Mouse (Mus musculus) heart, embryonic 10.5 days (tissue): ENCODE measurements around the gene Diras2. TPM values are rescaled to one million over a fixed set of nuclear protein-coding genes. Genes with fewer than 3 reads are reported as not detected.

ENCODE experiments used
- DNase-seq: peaks from one replicate; pipeline ENCODE4 v3.0.0-alpha.2; 2017; ENCODE audit warnings: low spot score
- H3K27ac ChIP-seq: fragments of 300-500 bp; sonication (generic); 2 replicates; pipeline ENCODE4 v1.5.1; 2016; ENCODE audit warnings: mild to moderate bottlenecking
- H3K27me3 ChIP-seq: fragments of 300-500 bp; sonication (generic); 2 replicates; pipeline ENCODE4 v1.6.1; 2016; ENCODE audit warnings: mild to moderate bottlenecking; ENCODE audit not compliant: poor library complexity, insufficient read depth, severe bottlenecking
- H3K36me3 ChIP-seq: fragments of 300-500 bp; sonication (generic); 2 replicates; pipeline ENCODE4 v1.6.1; 2016; ENCODE audit warnings: mild to moderate bottlenecking, moderate library complexity
- H3K4me1 ChIP-seq: fragments of 300-500 bp; sonication (generic); 2 replicates; pipeline ENCODE4 v1.6.1; 2016; ENCODE audit warnings: mild to moderate bottlenecking
- H3K4me3 ChIP-seq: fragments of 300-500 bp; sonication (generic); 2 replicates; pipeline ENCODE4 v1.5.1; 2016; ENCODE audit warnings: mild to moderate bottlenecking, moderate library complexity
- H3K9me3 ChIP-seq: fragments of 300-500 bp; sonication (generic); 2 replicates; pipeline ENCODE4 v1.6.1; 2016; ENCODE audit warnings: mild to moderate bottlenecking, moderate library complexity
- WGBS: fragments of 180-500 bp; shearing (Covaris S2); methylation state at CpG from one replicate; pipeline ENCODE4 v1.1.7; 2016; 5-methylcytosine and 5-hydroxymethylcytosine counted together
- polyA plus RNA-seq: library from polyadenylated mRNA; unstranded; fragments of >200 nt; fragmentation: Nextera tagmentation; extraction: Ambion mirVana; gene quantifications from 2 replicates; pipeline ENCODE4 v1.2.1, GENCODE M21; 2016

Gene Diras2
- polyA plus RNA-seq: 1.0 and 1.1 TPM in 2 replicates

DNA sequence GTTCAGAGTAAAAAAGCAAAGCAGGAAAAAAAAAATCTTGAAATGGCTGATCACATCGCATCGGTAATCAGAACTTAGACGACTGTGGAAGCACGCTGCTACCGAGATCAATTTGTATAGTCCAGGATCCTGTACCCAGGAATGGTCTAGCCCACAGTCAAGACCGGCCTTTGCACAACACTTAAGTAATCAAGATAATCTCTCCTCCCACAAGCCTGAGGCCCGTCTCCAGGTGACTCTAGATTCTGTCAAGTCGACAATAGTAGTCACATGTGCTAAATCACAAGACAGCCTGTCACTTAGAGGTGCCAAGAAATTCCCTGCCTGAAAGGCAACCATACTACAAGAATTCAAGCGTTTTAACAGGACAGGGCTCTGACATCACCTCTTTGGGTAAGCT, at the start of gene Diras2:
Gene Diras2 (minus strand): TSS at position 159 of the 400 bp plus-strand sequence.
- Histone ChIP-seq H3K9me3 (no peaks in the 10 kb centered on the region), H3K4me3 (peak within 1 kb of the TSS; percentile 71), H3K36me3 (no peaks in the 10 kb centered on the region), H3K27ac (peak within 1 kb of the TSS; percentile 83), H3K4me1 (peaks cover 26% of the 10 kb centered on the region), H3K27me3 (peaks cover 35% of the 10 kb centered on the region)
- DNase-seq: no peak
- 37% methylated on average over 9 of the region's 9 CpGs for WGBS

DNA sequence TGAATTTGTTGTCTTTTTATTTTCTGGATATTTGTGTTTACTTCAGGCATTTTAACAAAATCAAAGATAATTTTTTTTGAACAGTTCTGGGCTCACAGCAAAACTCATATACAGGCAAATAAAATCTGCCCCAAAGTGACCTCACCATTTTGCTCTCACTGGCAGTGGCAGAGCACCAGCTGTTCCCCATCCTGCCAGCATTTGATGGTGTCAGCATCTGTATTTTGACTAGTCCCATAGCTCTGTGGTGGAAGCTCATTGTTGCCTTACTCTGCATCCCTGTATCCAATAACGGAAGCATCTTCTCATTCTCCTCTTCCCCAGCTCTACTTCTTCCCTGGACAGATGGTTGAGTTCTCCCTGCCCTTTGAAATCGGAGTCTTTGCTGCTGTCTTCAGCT, 47.7 kb upstream of the Diras2 start:
- 76% methylated on average over 2 of the region's 2 CpGs for WGBS
- Histone ChIP-seq H3K27ac (0 out of 2 replicates have a peak overlapping the region, but pooled peaks have one; percentile 16), H3K4me1 (peaks cover 42% of the 10 kb centered on the region), H3K9me3 (no peaks in the 10 kb centered on the region), H3K4me3 (no peak overlapping the region), H3K27me3 (0 out of 2 replicates have a peak, but pooled peaks cover 6% of the 10 kb centered on the region), H3K36me3 (no peaks in the 10 kb centered on the region)
- no peak for DNase-seq

DNA sequence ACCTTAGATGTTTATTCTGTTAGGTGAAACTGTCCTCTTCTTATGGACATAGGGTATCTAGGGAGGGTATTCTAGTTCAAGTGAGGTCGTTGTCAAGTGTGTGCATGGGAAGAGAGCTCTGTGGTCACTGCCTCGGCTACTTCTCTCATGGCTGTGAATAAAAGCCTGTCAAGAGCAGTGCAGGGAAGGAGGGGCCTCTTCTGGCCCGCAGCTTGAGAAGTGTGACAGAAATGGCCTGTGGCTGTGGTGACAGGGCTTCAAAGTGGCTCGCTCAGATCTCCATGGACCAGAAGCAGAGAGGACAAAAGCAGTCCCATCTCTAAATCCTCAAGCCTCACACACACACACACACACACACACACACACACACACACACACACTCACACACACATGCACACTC, 46.9 kb upstream of the Diras2 start:
- Histone ChIP-seq H3K36me3 (no peaks in the 10 kb centered on the region), H3K4me1 (peaks cover 42% of the 10 kb centered on the region), H3K4me3 (no peak overlapping the region), H3K27me3 (0 out of 2 replicates have a peak, but pooled peaks cover 6% of the 10 kb centered on the region), H3K27ac (peak overlapping the region; percentile 72), H3K9me3 (no peaks in the 10 kb centered on the region)
- WGBS: 10% methylated on average over 4 of the region's 4 CpGs
- peak; percentile 89 for DNase-seq

DNA sequence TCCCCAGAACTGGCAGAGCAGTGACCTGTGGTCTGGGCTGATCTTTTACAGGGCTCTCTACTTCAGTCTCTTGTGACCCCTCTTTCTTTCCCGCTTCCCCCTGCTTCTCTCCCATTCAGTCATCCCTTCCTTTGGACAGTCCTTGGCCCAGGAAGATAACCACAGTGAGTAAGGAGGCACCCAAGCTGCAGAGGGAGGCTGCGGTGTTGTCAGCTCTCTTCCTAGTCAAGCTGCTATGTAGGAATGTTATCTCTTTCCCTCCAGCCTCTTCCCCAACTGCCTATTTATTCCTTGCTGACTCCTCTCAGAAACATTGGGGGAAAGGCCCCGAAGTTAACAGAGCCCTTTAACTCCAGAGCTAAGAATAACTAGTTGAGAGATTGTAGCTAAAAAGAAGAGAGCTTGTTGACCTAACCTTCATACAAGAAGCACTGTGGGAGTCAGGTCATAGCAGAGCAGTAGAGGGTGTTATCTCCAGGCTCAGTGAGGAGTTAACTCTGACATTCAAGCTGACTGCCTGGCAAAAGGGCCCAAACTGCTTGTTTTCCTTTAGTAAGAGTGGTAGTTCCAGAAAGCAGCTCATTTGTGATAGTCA, 46.3 kb upstream of the Diras2 start:
- 10% methylated on average over 3 of the region's 3 CpGs for whole genome bisulfite sequencing
- Histone ChIP-seq H3K9me3 (no peaks in the 10 kb centered on the region), H3K4me1 (peaks cover 42% of the 10 kb centered on the region), H3K27ac (peak overlapping the region; percentile 72), H3K27me3 (0 out of 2 replicates have a peak, but pooled peaks cover 1% of the 10 kb centered on the region), H3K36me3 (no peaks in the 10 kb centered on the region), H3K4me3 (no peak overlapping the region)
- no peak for DNase-seq

DNA sequence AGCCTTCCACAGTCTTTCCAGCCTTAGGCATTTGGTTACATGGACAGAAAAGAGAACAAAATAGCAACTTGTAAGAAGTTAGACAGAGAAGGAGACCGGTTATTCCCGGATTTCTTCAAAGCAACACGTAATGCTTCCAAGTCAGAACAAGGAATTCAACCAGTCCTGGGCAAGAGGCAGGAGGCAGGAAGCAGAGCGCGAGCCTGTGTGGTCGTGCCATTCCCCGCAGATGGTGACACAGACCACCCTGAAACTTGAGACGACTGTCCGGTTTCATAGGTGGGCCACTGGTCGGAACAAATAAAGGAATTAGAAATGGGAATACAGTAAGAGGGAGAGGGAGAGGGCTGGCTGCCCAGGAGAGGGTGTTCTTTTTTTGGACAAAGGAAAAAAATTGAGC, 45.8 kb upstream of the Diras2 start:
- Histone ChIP-seq H3K27ac (peak overlapping the region; percentile 72), H3K4me3 (peak overlapping the region; percentile 35; the same call in 1 of the 2 replicates), H3K9me3 (no peaks in the 10 kb centered on the region), H3K36me3 (no peaks in the 10 kb centered on the region), H3K27me3 (no peaks in the 10 kb centered on the region), H3K4me1 (peaks cover 46% of the 10 kb centered on the region)
- 38% methylated on average over 10 of the region's 10 CpGs for WGBS
- DNase-seq: no peak

DNA sequence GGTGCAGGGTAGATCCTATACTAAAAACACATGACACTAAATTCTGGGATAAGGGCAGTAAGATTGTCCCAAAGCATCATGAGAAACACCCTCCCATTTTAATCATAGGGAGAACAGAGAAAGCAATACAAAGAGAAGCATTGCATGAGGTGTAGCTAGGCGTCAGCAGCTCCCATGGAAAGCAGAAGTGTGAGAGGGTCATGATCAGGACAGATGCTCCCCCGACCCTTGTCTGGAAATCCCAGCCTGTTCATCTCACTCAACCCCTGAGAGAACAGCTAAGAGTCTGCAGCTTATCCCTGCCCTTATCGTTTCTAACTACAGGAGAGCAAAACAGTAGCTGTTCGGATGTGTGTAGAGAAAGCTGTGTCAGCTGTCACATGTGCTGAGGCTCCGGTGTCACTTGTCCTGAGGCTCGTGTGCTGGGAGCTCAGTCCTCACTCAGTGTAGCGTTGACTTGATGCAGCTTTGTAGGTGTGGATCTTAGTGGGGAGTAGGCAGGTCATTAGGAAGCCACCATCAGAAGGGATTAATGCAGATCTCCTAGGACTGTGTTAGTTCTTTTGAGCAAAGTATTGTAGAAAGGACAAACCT, 45.0 kb upstream of the Diras2 start:
- peak overlapping the region; percentile 72 for H3K27ac ChIP-seq
- 23% methylated on average over 7 of the region's 7 CpGs for WGBS

DNA sequence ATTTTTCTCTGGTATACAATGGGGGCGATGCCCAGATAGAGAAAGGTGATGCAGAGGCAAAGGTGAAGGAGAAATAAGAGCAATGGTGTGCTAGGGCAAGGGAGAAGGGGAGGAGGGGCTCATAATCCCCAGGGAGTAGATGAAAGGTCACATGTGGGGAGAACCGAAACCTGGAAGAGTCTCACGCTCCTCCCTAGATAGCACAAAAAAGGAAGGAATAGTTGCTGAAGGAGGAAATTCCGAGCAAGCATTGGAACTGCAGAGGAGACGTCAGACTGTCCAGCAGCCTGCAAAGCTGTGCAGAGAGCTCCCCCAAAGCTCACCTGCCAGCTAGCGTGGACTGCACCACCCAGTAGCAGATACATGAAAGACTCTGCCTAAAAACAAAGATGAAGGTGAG, 44.4 kb upstream of the Diras2 start:
- Histone ChIP-seq H3K9me3 (no peaks in the 10 kb centered on the region), H3K4me1 (peaks cover 47% of the 10 kb centered on the region)
- WGBS: 72% methylated on average over 6 of the region's 6 CpGs

More for the DNA sequence above, 45.0 kb upstream of the Diras2 start:
- no peak for DNase-seq
- no peaks in the 10 kb centered on the region for H3K9me3 ChIP-seq
- H3K4me1 ChIP-seq: peaks cover 47% of the 10 kb centered on the region
- no peak overlapping the region for H3K4me3 ChIP-seq
- H3K27me3 ChIP-seq: no peaks in the 10 kb centered on the region
- H3K36me3 ChIP-seq: no peaks in the 10 kb centered on the region

DNA sequence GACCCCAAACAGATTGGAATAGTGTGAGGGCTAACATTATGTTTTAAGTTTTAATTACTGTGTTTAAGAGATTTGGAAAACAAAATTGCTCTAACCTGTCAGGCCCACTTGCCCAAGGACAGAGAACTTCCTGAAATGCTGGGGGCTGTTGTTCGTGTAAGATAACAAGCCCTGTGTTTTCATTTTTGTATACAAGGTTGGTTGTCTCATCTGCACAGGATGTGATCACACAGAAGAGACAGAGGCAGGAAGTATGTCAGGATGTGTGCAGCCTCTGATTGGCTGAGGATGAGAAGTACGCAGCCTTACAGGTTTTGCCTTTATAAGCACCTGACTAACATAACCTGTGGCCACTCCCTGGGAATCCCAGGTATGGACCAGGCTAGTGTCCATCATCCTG, 43.2 kb upstream of the Diras2 start:
- Histone ChIP-seq H3K9me3 (no peaks in the 10 kb centered on the region), H3K36me3 (no peaks in the 10 kb centered on the region), H3K27me3 (no peaks in the 10 kb centered on the region; the same call in 1 of the 2 replicates), H3K27ac (no peak overlapping the region), H3K4me1 (peaks cover 45% of the 10 kb centered on the region), H3K4me3 (no peak overlapping the region)
- DNase-seq: no peak
- 70% methylated on average over 2 of the region's 2 CpGs for WGBS

More for the DNA sequence above, 44.4 kb upstream of the Diras2 start:
- H3K27ac ChIP-seq: 0 out of 2 replicates have a peak overlapping the region, but pooled peaks have one; percentile 12
- no peaks in the 10 kb centered on the region for H3K36me3 ChIP-seq
- no peak overlapping the region for H3K4me3 ChIP-seq
- no peaks in the 10 kb centered on the region; the same call in 1 of the 2 replicates for H3K27me3 ChIP-seq
- DNase-seq: no peak

DNA sequence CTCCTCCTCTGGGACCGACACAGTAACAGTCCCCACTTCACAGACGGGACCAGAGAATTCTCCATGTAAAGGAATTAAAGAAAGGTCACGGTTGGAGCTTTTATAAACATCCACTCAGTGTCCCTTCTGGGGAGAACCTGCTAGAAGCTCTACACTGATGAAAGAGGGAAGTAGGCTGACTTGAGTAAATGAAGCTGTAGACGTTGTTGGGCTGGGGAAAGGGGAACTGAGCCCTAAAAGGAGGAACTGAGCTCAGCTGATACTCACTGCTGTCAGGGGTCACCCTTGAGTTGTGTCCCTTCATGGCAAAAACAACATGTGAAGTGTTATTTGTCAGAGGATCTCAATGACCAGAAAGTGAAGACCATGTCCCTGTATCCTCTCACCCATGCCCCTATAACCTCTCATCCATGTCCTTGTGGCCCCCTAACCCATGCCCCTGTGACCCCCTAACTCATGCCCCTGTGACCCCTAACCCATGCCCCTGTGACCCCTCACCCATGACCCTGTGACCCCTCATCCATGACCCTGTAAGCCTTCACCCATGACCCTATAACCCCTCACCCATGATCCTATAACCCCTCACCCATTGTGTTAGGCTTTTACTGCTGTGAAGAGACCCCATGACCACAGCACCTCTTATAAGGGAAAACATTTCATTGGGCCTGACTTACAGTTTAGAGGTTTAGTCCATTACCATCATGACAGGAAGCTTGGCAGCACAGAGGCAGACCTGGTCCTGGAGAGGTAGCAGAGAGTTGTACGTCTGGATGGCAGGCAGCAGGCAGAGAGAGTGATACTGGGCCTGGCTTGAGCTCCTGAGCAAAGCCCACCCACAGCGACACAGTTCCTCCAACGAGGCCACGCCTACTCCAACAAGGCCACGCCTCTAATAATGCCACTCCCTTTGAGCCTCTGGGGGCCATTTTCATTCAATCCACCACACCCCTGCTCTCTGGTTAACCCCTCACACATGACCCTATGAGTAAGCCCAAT, 41.7 kb upstream of the Diras2 start:
- Histone ChIP-seq H3K4me1 (peaks cover 32% of the 10 kb centered on the region), H3K9me3 (no peaks in the 10 kb centered on the region), H3K4me3 (no peak overlapping the region), H3K27ac (no peak overlapping the region), H3K27me3 (no peaks in the 10 kb centered on the region; the same call in 1 of the 2 replicates), H3K36me3 (no peaks in the 10 kb centered on the region)
- no peak for DNase-seq
- WGBS: 76% methylated on average over 9 of the region's 9 CpGs

DNA sequence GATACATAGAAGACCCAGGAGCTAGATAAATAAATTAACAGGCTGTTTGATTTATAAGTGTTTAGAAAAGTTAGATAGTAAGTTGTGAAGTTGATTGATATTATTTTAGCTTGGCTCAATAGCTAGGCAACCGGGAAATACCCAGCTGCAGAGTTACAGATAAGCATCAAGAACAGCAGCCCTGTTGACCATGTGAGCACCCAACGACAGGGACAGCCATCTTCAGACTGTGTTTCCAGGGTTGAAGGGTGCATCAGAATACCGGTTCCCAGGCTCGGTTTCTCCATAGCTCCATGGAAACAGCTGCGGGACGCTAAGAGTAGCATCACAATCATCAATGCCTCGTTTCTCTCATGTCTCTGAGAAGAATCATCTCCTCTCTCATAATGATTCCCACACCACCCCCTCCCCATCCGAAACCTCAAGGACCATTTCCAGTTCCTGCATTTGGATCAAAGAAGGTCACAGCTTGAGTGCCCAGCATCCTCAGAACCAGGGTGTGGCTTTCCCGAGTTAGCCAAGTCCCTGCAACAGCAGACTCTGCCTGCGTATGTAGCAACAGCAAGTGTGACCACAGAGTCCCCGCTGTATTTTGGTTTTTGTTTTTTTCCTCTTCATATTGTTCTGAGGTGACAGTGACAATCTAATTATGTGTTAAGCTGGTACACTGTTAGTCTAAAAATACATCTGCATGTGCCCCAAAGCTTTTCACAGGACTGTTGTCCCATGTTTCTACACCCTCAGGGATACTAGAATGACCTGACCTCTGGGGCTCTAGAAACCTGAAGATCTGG, 40.7 kb upstream of the Diras2 start:
- Histone ChIP-seq H3K27ac (no peak overlapping the region), H3K27me3 (peaks cover 2% of the 10 kb centered on the region; the same call in 1 of the 2 replicates), H3K4me3 (no peak overlapping the region), H3K36me3 (no peaks in the 10 kb centered on the region), H3K4me1 (peaks cover 23% of the 10 kb centered on the region), H3K9me3 (no peaks in the 10 kb centered on the region)
- WGBS: 72% methylated on average over 11 of the region's 11 CpGs
- DNase-seq: no peak

DNA sequence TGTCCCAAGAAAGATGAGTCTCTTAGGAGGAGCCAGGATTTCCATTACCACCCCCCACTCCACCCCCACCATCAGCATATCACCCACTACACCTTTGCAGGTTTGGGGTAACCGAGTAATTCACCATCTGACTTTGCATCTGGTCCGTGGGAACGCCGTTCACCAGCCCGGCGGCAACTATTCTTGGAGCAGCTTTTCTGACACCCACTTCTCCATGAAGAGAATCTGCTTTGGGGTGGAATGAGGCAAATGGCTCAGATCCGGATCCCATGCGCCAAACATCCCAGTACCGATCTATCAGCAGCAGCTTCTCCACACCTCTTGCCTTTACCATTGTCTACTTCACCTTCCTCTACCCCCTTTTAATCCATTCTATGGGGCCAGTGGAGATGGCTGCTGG, 39.2 kb upstream of the Diras2 start:
- Histone ChIP-seq H3K27me3 (peaks cover 5% of the 10 kb centered on the region; the same call in 1 of the 2 replicates), H3K9me3 (no peaks in the 10 kb centered on the region), H3K27ac (no peak overlapping the region), H3K4me3 (no peak overlapping the region), H3K4me1 (peaks cover 8% of the 10 kb centered on the region), H3K36me3 (no peaks in the 10 kb centered on the region)
- WGBS: 88% methylated on average over 9 of the region's 9 CpGs
- DNase-seq: no peak

DNA sequence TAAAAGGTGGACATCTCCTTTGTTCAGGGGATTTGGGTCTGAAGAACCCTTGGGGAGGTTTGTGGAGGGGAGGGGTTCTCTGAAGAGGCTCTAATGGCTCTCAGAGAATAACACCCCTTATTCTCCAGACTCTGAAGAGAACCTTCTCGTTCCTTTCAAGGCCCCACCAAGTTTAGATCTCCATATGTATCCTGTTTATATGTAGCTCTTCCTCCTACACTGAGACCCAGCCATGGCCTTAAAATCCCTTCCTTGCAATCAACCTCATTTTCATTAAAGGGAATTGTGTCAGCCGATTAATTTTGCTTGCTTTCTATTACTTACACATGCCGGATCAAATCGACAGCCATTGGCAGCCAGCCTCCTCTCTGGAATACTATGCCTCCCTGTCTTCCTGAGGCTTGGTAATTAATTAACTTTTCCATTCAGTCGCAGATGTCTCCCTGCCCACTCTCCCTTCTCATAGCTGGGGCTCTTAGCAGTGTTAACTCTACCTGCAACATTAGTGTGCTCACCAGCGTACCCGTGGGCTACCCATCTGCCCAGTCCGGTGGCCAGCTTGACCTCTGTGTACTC, 38.2 kb upstream of the Diras2 start:
- Histone ChIP-seq H3K36me3 (no peaks in the 10 kb centered on the region), H3K4me1 (0 out of 2 replicates have a peak, but pooled peaks cover 4% of the 10 kb centered on the region), H3K27ac (no peak overlapping the region), H3K9me3 (no peaks in the 10 kb centered on the region), H3K4me3 (no peak overlapping the region), H3K27me3 (peaks cover 5% of the 10 kb centered on the region; the same call in 1 of the 2 replicates)
- WGBS: 80% methylated on average over 8 of the region's 8 CpGs
- no peak for DNase-seq
